Mouse (Mus musculus) c-Kit-positive CD71-positive TER-119-positive erythroid progenitor cells, embryonic 14.5 days (primary cell): ENCODE measurements around the gene Dop1a.
A peak's percentile ranks its signal among the peaks of the same experiment; 100 is the strongest.
"Not testable (repeated sequence)": the region's sequence is repeated elsewhere in the genome, so short reads cannot be mapped to it uniquely, and the experiment has no call there.

Experiments used
- DNase-seq: peaks from one replicate; pipeline ENCODE4 v3.0.0-alpha.2; 2013; ENCODE audit warnings: low spot score

Dop1a gene

DNA sequence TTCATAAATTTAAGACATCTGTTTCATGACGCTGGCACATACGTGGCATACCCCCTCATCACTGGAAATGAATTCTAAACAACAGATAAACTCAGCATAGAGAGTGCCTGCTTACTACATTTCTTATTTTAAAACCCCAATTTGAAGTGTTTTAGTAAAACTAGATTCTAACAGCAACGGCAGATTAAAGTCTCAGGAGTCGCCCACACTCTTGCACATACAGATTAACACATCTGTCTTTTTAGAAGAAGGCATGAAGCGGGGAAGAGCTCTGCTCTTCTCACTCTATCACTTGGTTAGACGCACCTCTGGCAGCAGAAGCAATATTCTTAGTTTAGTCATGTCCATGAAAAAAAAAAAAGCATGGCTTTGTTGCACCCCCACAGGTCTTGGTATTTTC, 108.2 kb downstream of the Dop1a start:
- no peak for DNase-seq

DNA sequence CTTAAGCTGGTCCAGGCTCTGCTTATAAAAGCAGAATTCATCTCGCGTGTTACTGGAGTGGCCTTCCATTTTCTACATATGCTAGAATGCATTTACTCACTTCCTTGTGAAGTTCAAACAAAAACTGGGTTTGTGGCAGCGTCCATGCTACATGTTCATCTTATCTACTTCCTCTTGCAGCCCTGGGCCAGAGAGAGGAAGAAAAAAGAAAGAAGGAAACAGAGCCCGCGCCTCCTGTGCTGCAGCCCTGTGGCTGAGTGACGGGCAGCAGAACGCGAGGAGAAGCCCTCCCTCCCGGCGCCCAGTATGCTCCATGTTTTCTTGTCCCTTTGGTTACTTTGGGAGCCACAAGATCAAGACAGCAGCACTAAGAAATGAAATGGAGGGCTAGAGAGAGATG, 112.7 kb downstream of the Dop1a start:
- DNase-seq, result no peak

DNA sequence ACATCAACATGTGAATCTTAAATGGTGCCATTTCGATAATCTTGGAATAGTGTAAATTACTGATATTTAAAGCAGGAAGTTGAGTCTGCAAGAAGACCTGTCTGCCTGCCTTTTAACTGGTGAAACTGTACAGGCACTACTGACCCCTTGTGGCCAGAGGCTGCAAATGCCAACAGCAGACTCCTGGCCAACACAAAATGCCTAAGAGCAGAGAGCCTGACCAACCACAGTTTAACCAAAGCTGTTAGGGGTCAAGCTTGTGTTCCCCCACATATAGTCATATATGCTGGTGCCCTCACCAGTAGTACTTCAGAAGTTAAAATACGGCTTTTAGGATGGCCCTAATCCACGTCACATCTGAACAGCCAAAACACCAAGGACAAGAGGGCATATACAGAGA, 116.8 kb downstream of the Dop1a start:
- peak; percentile 60 for DNase-seq

DNA sequence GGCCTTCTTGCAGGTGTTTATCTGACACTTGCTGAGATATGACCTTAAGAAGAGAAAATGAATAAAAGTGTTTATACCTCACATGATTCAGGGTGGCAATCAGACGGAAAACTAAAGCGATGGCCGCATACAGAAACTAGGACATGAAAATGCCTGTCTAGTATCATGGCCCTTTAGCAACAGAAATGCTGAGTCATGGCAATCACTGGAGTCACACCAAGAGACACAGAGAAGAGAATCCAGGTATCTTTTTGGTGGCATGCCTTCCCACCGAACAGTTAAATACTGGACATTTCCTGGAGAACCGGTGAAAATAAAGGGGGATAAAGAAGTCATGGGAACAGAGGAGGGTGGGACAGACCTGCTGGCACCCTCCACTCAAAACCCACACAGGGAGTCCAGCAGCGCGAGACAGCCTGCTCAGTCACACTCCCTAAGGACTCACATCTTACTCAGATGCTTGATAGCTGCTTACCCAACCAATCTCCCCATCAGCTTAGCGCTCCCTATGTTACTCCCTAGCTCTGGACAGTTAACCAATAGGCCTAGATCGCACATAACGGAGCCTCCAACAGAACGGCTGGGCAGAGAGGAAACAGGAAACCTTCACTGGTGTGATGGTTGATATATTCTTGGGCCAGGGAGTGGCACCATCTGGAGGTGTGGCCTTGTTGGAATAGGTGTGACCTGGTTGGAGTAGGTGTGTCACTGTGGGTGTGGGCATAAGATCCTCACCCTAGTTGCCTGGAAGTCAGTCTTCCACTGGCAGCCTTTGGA, 120.3 kb downstream of the Dop1a start:
- no peak for DNase-seq

DNA sequence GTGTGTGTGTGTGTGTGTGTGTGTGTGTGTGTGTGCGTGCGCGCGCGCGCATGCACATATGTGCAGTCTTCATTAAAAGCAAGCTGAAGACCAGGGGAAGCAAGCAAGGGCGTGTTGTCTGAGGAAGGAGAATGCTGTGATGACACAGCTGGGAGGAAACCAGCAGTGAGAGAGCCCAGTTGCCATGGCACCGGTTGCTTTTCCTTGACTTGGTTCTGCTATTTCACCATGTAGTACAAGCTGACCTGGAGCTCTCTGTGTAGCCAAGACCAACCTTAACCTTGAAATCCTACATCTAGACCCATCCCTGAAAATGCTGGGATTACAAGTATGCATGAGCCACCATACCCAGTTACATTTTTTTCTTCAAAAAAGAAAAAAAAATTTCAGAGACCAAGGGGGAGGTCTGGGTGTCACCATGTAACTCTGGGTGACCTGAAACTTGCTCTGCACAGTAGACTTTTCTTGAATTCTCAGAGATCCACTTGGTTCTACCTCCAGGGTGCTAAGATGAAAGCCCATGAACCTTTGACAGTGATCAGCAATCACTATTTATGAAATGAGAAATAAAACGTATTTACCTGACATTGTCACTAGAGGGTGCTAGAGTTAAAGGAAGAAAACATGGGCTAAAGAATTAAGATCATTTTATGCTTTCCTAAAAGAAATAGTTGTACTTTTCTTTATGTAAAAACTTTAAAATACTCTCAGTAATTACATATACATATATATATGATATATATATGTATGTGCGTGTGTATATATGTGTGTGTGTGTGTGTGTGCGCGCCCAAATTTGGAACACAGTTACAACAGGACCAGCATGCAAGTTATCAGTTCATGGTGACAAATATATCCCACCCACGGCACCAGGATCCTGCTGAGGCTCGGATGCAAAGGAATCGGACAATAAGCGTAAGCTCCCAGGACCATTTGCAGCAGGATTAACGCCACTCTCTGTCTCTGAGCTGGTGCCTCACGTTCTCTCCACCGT, 126.0 kb downstream of the Dop1a start:
- DNase-seq, result no peak

DNA sequence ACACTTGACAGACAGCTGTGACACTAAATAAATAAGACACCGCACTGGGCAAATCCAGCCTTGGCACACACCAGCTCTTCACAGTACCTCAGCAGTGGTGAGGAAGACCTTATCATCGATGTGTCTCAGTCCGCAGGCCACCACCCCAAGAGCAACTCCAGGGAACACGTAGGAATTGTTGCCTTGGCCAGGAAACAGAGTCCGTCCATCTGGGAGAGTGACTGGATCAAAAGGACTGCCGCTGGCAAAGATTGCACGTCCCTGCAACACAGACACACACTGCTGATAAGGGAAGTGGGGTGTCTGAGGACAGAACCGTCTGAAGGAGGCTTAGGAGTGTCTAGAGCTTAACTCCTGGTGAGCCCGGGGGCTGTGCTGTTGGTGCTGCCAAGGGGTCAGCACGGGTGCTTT, 127.4 kb downstream of the Dop1a start:
- not testable (repeated sequence) for DNase-seq

DNA sequence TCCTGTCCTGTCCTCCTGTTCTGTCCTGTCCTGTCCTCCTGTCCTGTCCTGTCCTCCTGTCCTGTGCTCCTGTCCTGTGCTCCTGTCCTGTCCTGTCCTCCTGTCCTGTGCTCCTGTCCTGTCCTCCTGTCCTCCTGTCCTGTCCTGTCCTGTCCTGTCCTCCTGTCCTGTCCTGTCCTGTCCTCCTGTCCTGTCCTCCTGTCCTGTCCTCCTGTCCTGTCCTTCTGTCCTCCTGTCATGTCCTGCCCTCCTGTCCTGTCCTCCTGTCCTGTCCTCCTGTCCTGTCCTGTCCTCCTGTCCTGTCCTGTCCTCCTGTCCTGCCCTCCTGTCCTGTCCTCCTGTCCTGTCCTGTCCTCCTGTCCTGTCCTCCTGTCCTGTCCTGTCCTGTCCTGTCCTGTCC, 130.0 kb downstream of the Dop1a start:
- not testable (repeated sequence) for DNase-seq

DNA sequence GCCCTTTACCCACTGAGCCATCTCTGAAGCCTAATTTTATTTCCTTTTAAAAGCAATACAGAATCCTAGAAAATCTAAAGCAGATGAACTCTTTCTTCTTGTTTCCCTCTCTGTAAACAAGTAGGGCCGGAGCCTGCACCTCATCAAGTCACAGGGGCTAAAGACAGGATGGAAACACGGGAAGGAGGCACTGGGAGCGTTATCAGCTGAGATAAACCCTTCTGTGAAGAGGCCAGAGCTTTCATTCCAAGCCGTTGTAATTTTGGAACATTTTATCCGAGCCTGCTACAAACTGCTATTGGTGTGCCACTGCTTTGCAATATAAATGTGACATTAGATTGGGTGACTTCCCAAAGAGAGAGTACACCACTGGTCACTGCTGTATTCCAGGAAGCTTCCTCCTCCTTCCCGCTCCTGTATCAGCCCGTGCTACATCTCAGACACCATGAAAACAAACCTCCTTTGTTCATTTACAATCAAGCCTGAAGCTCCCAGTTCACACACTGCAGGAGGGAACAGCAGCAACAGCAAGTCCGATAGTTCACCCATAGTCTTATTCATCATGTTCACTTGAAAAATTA, 132.9 kb downstream of the Dop1a start:
- DNase-seq, result no peak
